8 mouse cellular contexts compared by ENCODE assay signal in genomic region chr2:152368532-152369140, GRCm38 (mm10). TPM values are rescaled to one million over a fixed set of nuclear protein-coding genes. Genes with fewer than 3 reads are reported as not detected.
DNase-seq lines count a peak whose midpoint lies in the region; ATAC-seq and TF ChIP-seq lines count a peak whose summit lies in the region.

No protein-coding gene starts in this region.

- no peak overlapping the region for H3K4me3 ChIP-seq in forebrain, embryonic 13.5 days
- no peak overlapping the region for H3K4me3 ChIP-seq in lung, embryonic 14.5 days (ENCODE audit: low read depth, low read length)
- no peak overlapping the region for H3K4me3 ChIP-seq in olfactory bulb, adult 2 months (ENCODE audit: insufficient read depth, low read depth, low read length)

- no peak overlapping the region for H3K4me2 ChIP-seq in forebrain, embryonic 13.5 days
- H3K4me2 ChIP-seq in lung, embryonic 14.5 days = no peak overlapping the region

- 34% methylated on average over 14 of the region's 14 CpGs for WGBS in forebrain, embryonic 13.5 days
- 25% methylated on average over 14 of the region's 14 CpGs for WGBS in lung, embryonic 14.5 days
- 34% methylated on average over 14 of the region's 14 CpGs for WGBS in olfactory bulb, adult 2 months

- no peak overlapping the region for H3K9ac ChIP-seq in forebrain, embryonic 13.5 days
- H3K9ac ChIP-seq in lung, embryonic 14.5 days = no peak overlapping the region

- no peak overlapping the region for H3K27ac ChIP-seq in forebrain, embryonic 13.5 days
- H3K27ac ChIP-seq in lung, embryonic 14.5 days (ENCODE audit: low read depth) = no peak overlapping the region
- H3K27ac ChIP-seq in olfactory bulb, adult 2 months (ENCODE audit: insufficient read depth, low read depth, low read length) = no peak overlapping the region

- no peaks in the 10 kb centered on the region for H3K36me3 ChIP-seq in forebrain, embryonic 13.5 days (ENCODE audit: poor library complexity, severe bottlenecking)
- H3K36me3 ChIP-seq in lung, embryonic 14.5 days (ENCODE audit: insufficient read depth) = no peaks in the 10 kb centered on the region

- DNase-seq in urinary bladder, postnatal 25 days (ENCODE audit: low spot score) = peak; percentile 47
- DNase-seq in urinary bladder, postnatal 4 days (ENCODE audit: low spot score in 2 of 2) = no peak
- DNase-seq in c-Kit-positive CD71-positive TER-119-positive erythroid progenitor cells, embryonic 14.5 days (ENCODE audit: low spot score) = peak; percentile 70
- peak; percentile 84 for DNase-seq in induced T-regulatory cell, adult 2 months (ENCODE audit: low read depth)
- peak; percentile 84 for DNase-seq in lung, embryonic 14.5 days
- DNase-seq in urinary bladder, adult 2 months (ENCODE audit: low spot score) = no peak

- peak; percentile 28; the same call in 1 of the 2 replicates for ATAC-seq in forebrain, embryonic 13.5 days
- ATAC-seq in lung, embryonic 14.5 days (ENCODE audit: insufficient read depth) = peak; percentile 55

- TF ChIP-seq POLR2A in olfactory bulb, adult 2 months (IDR thresholded peaks at IDR 0.05; ENCODE audit: insufficient read depth, low read depth, low read length) = no peak

- no peaks in the 10 kb centered on the region; the same call in 1 of the 2 replicates for H3K27me3 ChIP-seq in forebrain, embryonic 13.5 days
- H3K27me3 ChIP-seq in lung, embryonic 14.5 days (ENCODE audit: insufficient read depth, low read length) = no peaks in the 10 kb centered on the region

- peaks cover 8% of the 10 kb centered on the region; the same call in 1 of the 2 replicates for H3K4me1 ChIP-seq in forebrain, embryonic 13.5 days
- 0 out of 2 replicates have a peak, but pooled peaks cover 2% of the 10 kb centered on the region for H3K4me1 ChIP-seq in lung, embryonic 14.5 days (ENCODE audit: insufficient read depth)
- 0 out of 2 replicates have a peak, but pooled peaks cover 8% of the 10 kb centered on the region for H3K4me1 ChIP-seq in olfactory bulb, adult 2 months (ENCODE audit: control insufficient read depth, insufficient read depth, low read length)

- TF ChIP-seq CTCF in lung, embryonic 14.5 days (IDR thresholded peaks at IDR 0.05; ENCODE audit: low read depth) = peak; percentile 94
- peak; percentile 66 for TF ChIP-seq CTCF in olfactory bulb, adult 2 months (IDR thresholded peaks at IDR 0.05; ENCODE audit: insufficient read depth, low read depth, low read length)

- H3K9me3 ChIP-seq in forebrain, embryonic 13.5 days (replicated peaks) = no peaks in the 10 kb centered on the region
- H3K9me3 ChIP-seq in lung, embryonic 14.5 days (ENCODE audit: low read depth, low read length) = no peaks in the 10 kb centered on the region

RNA-seq across cellular contexts. Expression of gene Nrsn2, which starts 7.8 kb away (rescaled TPM):
- 11.8 and 16.4 TPM in 2 replicates for polyA plus RNA-seq in forebrain, embryonic 13.5 days (2015; fragmentation: Nextera tagmentation; extraction: Ambion mirVana)
- 0.26 TPM in 1 of 2 replicates, not detected in the other for polyA plus RNA-seq in lung, embryonic 14.5 days (2014; fragmentation: Nextera tagmentation; extraction: Ambion mirVana)
- polyA plus RNA-seq in olfactory bulb, adult 2 months (2012; ENCODE audit: insufficient read depth, insufficient read length, low replicate concordance, missing spikeins) = not detected in 2 replicates
- not detected in 2 replicates for polyA plus RNA-seq in urinary bladder, adult 2 months (2012; rRNA removed)

RNA-seq across cellular contexts. Expression of gene Trib3, which starts 24.8 kb away (rescaled TPM):
- polyA plus RNA-seq in forebrain, embryonic 13.5 days (2015; fragmentation: Nextera tagmentation; extraction: Ambion mirVana) = 0.79 and 0.97 TPM in 2 replicates
- 2.2 and 2.7 TPM in 2 replicates for polyA plus RNA-seq in lung, embryonic 14.5 days (2014; fragmentation: Nextera tagmentation; extraction: Ambion mirVana)
- polyA plus RNA-seq in olfactory bulb, adult 2 months (2012; ENCODE audit: insufficient read depth, insufficient read length, low replicate concordance, missing spikeins) = not detected in 2 replicates
- 2.4 and 2.9 TPM in 2 replicates for polyA plus RNA-seq in urinary bladder, adult 2 months (2012; rRNA removed)

RNA-seq across cellular contexts. Expression of gene Sox12, which starts 29.2 kb away (rescaled TPM):
- 15.8 and 17.6 TPM in 2 replicates for polyA plus RNA-seq in forebrain, embryonic 13.5 days (2015; fragmentation: Nextera tagmentation; extraction: Ambion mirVana)
- polyA plus RNA-seq in lung, embryonic 14.5 days (2014; fragmentation: Nextera tagmentation; extraction: Ambion mirVana) = 17.2 and 19.4 TPM in 2 replicates
- polyA plus RNA-seq in olfactory bulb, adult 2 months (2012; ENCODE audit: insufficient read depth, insufficient read length, low replicate concordance, missing spikeins) = not detected in 2 replicates
- polyA plus RNA-seq in urinary bladder, adult 2 months (2012; rRNA removed) = 8.6 and 12.6 TPM in 2 replicates

RNA-seq across cellular contexts. Expression of gene Rbck1, which starts 36.2 kb away (rescaled TPM):
- polyA plus RNA-seq in forebrain, embryonic 13.5 days (2015; fragmentation: Nextera tagmentation; extraction: Ambion mirVana) = 88.4 and 97.6 TPM in 2 replicates
- 85.8 and 92.8 TPM in 2 replicates for polyA plus RNA-seq in lung, embryonic 14.5 days (2014; fragmentation: Nextera tagmentation; extraction: Ambion mirVana)
- polyA plus RNA-seq in olfactory bulb, adult 2 months (2012; ENCODE audit: insufficient read depth, insufficient read length, low replicate concordance, missing spikeins) = not detected in 2 replicates
- 110 and 132 TPM in 2 replicates for polyA plus RNA-seq in urinary bladder, adult 2 months (2012; rRNA removed)

RNA-seq across cellular contexts. Expression of gene Zcchc3, which starts 46.2 kb away (rescaled TPM):
- polyA plus RNA-seq in forebrain, embryonic 13.5 days (2015; fragmentation: Nextera tagmentation; extraction: Ambion mirVana) = 25.3 and 25.9 TPM in 2 replicates
- 38.6 and 42.3 TPM in 2 replicates for polyA plus RNA-seq in lung, embryonic 14.5 days (2014; fragmentation: Nextera tagmentation; extraction: Ambion mirVana)
- not detected in 2 replicates for polyA plus RNA-seq in olfactory bulb, adult 2 months (2012; ENCODE audit: insufficient read depth, insufficient read length, low replicate concordance, missing spikeins)
- polyA plus RNA-seq in urinary bladder, adult 2 months (2012; rRNA removed) = 8.7 and 9.7 TPM in 2 replicates

Comparison
In these comparisons a context has a peak if more than half of its experiments do, and no peak if none do; other contexts are left out.
1. DNase-seq: peak in urinary bladder, postnatal 25 days (single experiment), c-Kit-positive CD71-positive TER-119-positive erythroid progenitor cells, embryonic 14.5 days (single experiment), induced T-regulatory cell, adult 2 months (single experiment) and lung, embryonic 14.5 days (single experiment); none in urinary bladder, postnatal 4 days (0 of 2) and urinary bladder, adult 2 months (single experiment).